18 mouse cellular contexts compared by ENCODE assay signal in genomic region chr14:57219643-57220042, GRCm38 (mm10).
"Had no signal": no experiment of that assay in that cellular context is flagged by ENCODE, and none has a peak within 500 bp of the region (broad histone marks: within the 10 kb centered on the region; RNA-seq: fewer than 3 reads in every experiment).

No protein-coding gene starts in this region.

- H3K4me3 ChIP-seq: kidney, embryonic 15.5 days; liver, embryonic 13.5 days; megakaryocyte, embryonic 14.5 days; midbrain, embryonic 10.5 days; midbrain, embryonic 13.5 days; myocyte; neural tube, embryonic 13.5 days; stomach, embryonic 15.5 days had no signal

- H3K9me3 ChIP-seq: kidney, embryonic 15.5 days; liver, embryonic 13.5 days; midbrain, embryonic 10.5 days; midbrain, embryonic 13.5 days; neural tube, embryonic 13.5 days; stomach, embryonic 15.5 days had no signal

- H3K9ac ChIP-seq: kidney, embryonic 15.5 days; liver, embryonic 13.5 days; midbrain, embryonic 13.5 days; neural tube, embryonic 13.5 days; stomach, embryonic 15.5 days had no signal

- H3K36me3 ChIP-seq: kidney, embryonic 15.5 days; liver, embryonic 13.5 days; midbrain, embryonic 10.5 days; midbrain, embryonic 13.5 days; neural tube, embryonic 13.5 days; stomach, embryonic 15.5 days had no signal

- H3K4me2 ChIP-seq: kidney, embryonic 15.5 days; liver, embryonic 13.5 days; midbrain, embryonic 13.5 days; neural tube, embryonic 13.5 days; stomach, embryonic 15.5 days had no signal

- H3K27ac ChIP-seq: kidney, embryonic 15.5 days; liver, embryonic 13.5 days; midbrain, embryonic 10.5 days; midbrain, embryonic 13.5 days; neural tube, embryonic 13.5 days; stomach, embryonic 15.5 days had no signal

- H3K4me1 ChIP-seq: kidney, embryonic 15.5 days; liver, embryonic 13.5 days; megakaryocyte, embryonic 14.5 days; midbrain, embryonic 10.5 days; midbrain, embryonic 13.5 days; neural tube, embryonic 13.5 days; stomach, embryonic 15.5 days had no signal

- DNase-seq: kidney, adult 11 months; kidney, adult 8-10 months; kidney, postnatal 10 days; kidney, postnatal 36 days; layer of hippocampus, adult 9-11 months; left cerebral cortex, postnatal 4 days; liver, embryonic 13.5 days; lung, adult 2 months; thymus, adult 18-20 months; thymus, postnatal 36 days had no signal

- ATAC-seq: midbrain, embryonic 13.5 days; midbrain, embryonic 16.5 days had no signal

- H3K27me3 ChIP-seq: kidney, embryonic 15.5 days; liver, embryonic 13.5 days; megakaryocyte, embryonic 14.5 days; midbrain, embryonic 13.5 days; neural tube, embryonic 13.5 days; stomach, embryonic 15.5 days had no signal
